Mouse (Mus musculus) adrenal gland (tissue): ENCODE measurements around the gene Zfp277.

Experiments
- intact Hi-C: fragments of 180-260 bp; cut with DNase I; formaldehyde crosslinking; loops from one replicate; pipeline ENCODE4 v1.15.1; 2025

The Zfp277 gene

DNA sequence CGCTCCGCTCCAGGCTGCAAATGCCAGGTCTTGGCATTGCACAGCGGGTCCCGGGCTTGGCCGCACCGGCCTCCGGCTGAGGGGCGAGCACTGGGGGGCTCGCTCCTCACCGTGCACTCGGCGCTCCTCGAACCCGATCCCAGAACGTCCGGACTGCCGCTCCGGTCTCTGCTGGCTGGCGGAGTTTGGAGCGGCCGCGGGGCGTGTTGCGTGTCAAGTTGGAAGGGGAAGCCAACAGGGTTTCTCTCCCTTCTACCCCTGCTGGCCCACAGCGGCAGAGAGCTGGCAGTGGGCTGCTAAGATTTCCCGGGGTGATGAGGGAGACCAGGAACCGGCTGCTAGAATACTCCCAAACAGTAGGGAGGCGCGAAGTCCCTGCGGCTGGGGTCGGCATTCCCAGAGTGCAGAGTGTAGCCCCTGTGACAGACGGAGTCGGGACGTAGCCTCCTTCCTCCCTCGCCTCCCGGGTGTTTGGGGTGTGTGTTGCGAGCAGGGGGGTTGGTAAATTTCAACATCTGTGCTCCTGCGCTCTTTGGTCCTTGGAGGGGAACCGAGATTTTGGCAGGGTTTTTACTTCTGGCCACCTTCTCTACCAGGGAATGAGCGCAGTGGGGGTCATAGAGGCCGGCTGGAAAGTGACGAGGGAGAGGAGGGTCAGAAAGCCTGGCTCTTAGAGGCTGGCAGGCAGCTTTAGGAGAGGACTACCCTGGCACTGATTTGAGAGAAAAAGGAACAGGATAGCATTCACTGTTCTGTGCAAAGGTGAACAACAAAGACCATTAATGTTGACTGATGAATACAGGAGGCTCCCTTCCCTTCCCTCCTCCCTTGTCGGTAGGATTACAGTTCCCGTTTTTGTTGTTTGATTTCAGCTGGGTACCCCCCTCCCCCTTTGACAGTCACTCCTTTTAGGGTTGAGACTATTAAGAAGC, 1.0 kb upstream of the Zfp277 start:
- intact Hi-C loops, result loop anchor here (5.0 to 10.0 kb wide), 2 partner anchors 128 to 226 kb away; no protein-coding TSS in a partner anchor

DNA sequence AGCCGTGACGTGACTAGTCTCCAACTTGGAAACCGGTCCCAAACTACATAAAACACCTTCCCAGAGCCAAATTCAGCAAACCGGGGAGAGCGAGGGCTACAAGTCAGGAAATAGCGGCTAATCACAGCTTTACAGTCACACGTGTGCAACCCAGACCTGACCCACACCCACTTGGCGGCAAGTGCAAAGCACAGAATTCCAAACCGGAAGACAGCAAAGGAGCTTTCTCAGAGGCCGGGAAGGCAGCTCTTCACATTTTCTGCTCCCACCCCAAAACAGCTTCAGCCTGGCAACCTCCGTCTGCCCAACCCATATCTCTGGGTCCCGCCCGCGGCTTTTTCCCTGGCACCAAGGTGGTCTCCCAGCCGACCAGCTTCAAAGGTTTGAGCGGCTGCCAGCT, 496 bp downstream of the Zfp277 start:
- intact Hi-C loops, result loop anchor here (5.0 to 10.0 kb wide), 2 partner anchors 130 to 227 kb away; no protein-coding TSS in a partner anchor

DNA sequence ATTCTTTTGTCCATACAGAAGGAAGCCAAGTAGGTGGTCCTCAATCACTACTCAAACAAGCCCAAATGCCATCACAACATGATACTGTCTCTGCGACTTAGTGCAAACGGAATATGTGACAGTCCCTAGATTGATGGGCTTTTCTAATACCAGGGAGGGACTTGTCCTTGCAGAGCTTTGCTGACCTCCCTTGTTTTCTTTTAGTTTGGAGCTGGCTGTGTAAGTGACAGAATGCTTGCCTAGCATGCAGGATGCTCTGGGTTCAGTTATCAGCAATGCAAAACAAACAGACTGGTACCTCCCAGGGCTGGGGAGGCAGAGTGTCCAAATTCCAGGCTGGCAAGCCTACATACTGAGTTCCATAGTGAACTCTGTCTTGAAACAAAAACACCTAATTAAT, 7.7 kb downstream of the Zfp277 start:
- intact Hi-C loops, result no loop called here

DNA sequence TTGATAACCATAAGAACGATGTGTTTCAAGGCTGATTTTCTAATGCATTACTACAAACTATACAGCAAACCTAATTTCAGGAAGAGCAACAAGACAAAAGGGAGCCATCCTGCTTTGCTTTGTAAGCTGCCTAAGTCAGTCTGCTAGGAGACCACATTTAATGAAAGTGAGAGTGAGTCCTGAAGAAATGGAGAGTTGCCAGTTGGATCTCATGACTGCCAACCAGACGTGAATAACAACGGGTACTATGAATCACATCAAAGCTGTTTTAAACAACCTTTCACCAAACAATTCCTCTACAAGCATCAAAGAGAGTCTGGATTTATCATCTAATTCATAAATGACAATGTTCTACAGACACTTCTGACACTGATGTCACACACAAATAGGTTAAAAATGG, 11.6 kb downstream of the Zfp277 start:
- intact Hi-C loops, result no loop called here

DNA sequence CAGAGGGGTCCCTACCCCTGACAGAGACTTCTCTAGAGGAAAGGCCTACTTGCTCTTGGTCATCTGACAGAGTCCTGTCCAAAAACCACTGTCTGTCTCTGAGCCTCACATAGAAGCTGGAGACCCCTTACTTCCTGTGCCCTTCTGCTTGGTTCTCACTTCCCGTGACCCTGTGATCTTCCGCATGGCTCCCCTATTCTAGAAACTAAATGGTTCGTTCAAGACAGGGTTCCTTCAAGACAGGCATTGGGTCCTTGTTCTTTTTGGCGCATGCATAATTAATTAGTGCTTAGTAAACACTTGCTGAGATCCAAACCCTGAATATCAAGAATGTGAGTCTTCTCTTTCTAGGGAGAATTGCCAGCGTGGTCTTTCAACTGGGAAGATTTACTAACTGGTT, 14.6 kb downstream of the Zfp277 start:
- intact Hi-C loops, result no loop called here

DNA sequence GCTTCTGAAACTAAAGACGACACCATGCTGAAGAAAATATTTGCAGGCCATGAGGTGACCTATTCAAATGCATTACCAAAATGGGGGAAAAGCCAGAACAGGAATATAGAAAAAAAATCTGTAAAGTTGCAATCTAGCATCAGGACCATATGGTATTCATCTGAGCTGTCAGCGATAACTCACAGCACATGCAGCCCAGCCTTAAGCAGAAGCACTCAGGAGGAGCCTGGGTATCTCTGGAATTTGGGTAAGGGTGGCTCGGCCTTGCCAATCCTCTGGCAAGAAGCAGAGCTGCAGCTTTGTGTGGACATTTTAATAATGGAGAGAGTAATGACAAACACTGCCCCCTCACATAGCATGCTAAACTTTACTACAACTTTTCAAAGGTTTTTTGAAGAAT, 15.7 kb downstream of the Zfp277 start:
- intact Hi-C loops, result no loop called here

DNA sequence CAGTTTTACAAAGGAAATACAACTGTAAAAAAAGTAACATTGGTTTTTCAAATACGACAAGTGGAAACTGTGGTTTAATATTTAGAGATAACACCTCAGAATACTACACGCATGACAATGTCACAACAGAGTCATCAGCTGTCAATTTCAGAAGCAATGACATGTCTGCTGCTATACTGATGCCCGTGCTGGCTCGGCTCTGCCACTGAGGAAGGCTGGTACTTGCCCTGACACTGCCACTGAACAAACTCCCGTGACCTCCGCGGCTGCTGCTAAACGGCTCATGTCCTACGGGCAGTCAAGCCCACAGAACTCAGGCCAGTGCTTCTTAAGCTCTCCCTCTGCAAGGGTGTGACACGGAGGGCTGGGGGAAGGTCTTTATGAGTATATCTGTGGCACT, 18.1 kb downstream of the Zfp277 start:
- intact Hi-C loops, result no loop called here

DNA sequence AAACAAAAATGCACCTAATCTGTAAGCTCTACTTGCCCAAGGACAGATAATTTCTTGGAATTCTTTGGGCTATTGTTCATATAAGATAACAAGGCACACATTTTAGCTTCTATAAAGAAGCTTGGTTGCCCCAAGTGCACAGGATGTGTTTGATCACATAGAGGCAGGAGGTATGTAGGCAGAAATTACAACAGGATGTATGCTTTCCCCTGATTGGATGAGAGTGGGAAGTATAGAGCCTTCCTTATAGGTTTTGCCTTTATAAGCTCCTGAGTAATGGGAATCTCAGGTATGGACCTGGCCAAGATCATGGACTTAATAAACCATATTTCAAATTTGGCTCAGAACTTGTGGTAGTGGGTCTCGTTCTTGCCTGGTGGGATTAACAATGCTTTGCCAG, 20.7 kb downstream of the Zfp277 start:
- intact Hi-C loops, result no loop called here

DNA sequence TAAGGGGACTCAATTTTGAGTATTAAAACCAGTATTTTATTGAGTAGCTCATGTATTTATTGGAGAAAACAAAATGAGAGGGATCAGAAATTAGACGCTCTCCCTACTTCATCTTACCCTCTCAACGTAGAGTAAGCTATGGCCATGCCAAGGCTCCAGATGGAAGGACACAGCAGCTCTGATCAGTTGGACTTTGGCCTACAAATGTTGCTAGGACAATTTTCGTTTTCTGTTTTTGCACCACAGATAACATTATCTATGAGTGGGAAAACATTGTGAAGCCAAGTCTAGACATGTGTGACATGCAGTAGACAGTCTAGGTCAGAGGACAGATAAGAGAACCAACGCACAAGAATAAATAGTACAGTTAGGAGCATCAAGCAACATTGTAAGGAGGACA, 28.4 kb downstream of the Zfp277 start:
- intact Hi-C loops, result no loop called here

DNA sequence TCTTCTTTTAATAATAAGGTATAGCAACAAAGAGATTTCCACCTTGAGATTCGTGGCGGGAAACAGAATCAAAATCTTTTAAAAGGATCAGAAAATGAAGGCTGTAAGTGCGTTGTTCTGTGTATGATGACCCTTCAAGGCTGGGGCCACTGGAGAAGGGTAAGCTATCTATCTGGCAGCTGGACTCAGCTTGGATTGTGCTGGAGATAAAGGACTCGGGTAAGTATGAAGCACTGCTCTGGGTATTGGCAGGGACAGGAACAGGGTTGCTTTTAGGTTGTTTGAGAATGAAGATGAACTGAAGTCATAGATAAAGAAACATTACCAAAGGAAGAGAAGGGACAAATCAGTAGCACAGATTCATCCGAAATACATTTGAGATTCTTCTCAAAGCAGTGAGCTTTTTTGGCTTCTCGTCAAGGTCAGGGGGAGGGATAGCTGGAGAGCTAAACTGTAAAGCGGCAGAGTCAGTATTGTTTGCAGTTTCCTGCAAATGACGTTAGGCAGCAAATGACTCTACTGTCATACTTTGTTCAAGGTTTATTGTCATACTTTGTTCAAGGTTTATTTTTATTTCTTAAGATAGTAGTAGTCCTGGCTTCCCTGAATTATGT, 30.3 kb downstream of the Zfp277 start:
- intact Hi-C loops, result no loop called here

DNA sequence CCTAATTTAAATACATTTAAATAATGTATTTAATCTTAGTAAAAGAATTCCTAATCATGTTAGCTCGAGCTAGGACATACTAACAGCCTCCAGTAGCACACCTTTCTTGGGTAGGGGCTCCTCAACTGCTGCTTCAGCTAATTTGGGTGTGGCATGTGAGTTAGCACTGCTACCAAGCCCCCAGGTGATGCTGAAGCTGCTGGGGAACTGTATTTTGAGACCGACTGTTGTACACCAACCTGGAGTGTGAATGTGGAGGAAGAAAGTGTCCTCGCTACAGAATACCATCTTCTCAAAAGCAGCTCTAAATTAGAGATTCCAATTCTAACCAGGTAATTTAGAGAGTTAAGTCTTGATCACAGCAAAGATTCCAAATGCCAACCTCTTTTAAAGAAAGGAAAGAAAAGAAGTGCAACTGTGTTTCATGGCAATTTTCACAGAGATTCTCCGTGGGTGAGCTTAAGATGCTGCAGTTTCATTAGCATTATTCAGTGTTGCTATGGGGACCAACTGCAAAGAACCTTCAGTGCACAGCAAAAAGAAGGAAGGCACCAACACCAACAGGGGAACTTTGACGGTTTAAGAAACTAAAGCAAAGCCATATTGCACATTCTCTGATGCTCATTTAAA, 30.9 kb downstream of the Zfp277 start:
- intact Hi-C loops, result no loop called here

DNA sequence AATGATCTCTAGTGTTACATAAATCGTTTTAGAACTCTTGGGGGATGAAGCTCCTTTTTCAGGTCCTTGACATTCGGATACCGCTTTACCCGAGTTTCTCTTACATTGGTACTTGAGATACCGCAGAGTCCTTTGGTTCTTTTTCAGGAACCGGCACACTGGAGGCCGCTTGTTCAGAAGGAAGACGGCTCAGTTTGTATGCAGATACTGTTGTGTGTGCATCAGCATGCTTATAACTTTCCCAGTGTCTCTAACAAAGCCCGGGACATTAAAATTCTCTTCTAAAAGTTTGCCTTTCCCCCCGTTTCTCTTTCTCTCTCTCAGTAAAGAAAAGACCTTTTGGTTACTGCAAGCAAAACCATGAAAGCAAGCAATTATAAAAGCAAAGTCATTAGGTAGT, 45.9 kb downstream of the Zfp277 start:
- intact Hi-C loops, result no loop called here

DNA sequence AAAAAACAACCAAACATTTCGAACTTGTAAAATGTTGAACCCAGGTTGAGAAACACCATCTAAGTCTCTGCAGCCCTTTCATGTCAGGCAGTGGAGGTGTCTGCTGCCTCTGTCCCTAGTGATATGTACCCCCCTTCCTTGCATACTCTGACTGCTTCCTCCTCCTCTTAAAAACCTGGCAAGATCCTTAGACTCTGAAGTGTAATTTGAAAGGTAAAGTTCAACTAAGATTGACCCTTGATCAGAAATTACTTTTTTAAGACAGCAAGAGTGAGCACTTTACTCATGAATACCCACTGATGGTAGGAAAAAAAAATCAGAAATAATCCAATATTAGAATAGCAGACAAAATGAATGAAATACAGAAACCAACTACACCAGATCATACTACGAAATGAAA, 46.3 kb downstream of the Zfp277 start:
- intact Hi-C loops, result no loop called here

DNA sequence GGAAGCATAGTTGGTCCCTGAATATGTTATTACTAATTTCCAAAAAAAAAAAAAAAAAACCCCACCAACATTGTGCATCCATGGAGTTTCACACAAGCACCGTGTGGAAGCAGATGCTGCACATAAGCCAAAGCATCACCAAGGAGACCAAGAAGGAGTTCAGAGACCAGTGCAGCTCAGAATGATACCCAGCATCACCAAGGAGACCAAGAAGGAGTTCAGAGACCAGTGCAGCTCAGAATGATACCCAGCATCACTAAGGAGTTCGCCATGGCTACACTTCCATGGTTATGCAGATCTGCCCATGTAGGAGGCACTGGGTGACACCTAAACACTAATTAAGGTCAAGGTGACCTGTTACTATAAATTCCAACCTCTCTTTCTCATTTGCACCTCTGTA, 46.8 kb downstream of the Zfp277 start:
- intact Hi-C loops, result no loop called here

DNA sequence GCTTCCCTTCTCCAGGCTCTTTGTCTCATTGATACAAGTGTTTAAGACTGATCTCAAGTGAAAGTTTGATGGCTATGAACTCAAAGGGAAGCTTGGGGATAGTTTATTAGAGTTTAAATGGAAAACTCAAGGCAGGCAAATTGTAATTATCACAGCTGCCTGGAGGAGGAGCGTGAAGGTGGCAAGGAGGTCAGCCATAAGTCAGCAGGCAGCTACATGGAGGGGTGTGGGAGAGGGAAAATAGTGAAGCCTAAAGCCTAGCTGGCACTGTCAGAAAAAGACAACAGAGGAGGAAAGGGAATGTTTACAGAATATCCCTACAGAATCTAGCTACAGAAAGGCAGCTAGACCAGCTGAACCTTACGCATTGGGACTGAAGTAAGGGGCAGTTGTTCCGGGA, 52.8 kb downstream of the Zfp277 start:
- intact Hi-C loops, result no loop called here

DNA sequence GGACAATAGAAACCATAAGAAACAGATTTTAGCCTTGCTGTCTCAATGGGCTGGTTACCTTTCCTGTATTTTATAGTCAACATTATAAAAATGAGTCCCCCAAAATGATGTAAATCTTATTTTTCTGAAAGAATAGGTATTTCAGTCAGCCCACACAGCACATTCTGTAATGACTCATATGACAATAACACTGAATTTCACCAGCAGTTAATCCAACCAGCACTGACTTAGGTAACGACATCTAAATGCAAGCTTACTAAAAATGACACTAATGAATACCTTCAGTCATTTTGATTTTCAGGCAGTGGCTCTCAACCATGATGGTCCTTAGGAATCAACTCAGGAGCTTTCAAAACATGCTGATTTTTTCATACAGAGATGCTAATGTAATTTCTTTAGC, 54.4 kb downstream of the Zfp277 start:
- intact Hi-C loops, result no loop called here

DNA sequence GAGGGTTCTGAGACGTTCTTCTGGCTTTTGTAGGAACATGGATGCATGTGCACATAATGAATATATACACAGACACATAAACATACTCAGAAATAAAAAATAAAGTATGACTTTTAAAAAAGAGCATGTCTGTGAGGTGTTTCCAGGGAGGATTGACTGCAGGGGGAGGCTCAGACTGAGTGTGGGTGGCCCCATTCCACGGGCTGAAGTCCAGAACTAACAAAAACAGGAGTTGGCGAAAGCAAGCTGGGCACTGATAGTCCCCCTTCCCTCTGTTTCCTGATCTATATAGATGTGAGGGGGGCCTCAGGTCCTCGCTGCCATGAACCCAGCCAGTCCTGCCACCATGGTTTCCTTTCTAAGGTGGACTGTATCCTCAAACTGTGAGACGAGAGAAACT, 57.9 kb downstream of the Zfp277 start:
- intact Hi-C loops, result no loop called here

DNA sequence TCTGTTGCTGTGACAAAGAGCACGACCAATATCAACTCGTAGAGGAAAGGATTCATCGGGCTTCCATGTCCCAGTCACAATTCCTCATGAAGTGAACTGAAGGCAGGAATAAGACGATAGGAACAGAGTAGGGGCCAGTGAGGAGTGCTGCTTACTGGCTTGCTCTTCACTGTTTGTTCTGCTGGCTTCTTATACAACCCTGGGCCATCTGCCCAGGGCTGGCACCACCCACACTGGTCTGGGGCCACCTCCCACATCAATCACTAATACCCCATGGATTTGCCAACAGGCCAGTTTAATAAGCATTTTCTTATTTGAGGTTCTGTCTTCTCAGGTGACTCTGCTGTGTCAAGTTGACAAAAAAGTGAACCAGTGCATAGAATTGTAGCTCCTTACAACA, 60.4 kb downstream of the Zfp277 start:
- intact Hi-C loops, result no loop called here

DNA sequence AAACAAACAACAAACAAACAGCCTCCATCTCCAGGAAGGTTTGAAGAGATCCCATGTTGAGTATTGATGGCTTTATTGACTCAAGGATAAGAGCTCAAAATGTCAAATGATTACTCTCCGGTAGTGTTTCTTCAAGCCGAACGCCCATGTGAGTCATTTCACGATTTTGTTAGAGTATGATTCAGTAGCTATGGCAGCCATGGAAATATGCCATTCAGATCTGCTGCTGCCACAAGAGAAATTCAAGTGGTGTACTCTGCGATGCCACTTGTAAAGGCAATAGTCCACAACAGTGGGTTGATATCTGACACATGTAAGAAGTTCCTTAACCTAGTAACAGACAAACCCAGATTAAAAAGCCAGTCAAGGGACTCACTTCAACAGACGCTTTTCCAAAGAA, 62.0 kb downstream of the Zfp277 start:
- intact Hi-C loops, result no loop called here

DNA sequence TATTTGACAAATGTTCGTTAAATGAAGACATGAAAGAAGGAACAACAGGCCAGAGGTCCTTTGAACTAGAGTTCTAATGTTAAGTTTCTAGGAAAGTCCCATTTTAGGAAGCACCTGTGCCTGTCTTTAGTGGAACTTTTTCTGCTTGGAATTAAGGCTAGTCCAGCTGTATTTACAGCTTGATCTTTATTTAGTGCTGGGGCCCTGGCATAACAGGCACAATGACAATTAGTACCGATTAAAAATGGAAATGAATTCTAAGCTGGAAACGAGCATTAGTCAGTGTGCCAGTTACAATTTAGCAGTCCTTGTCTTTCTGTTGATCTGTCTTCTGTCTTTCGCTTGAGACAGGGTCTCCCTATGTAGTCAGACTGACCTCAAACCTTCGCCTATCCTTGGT, 63.2 kb downstream of the Zfp277 start:
- intact Hi-C loops, result no loop called here

DNA sequence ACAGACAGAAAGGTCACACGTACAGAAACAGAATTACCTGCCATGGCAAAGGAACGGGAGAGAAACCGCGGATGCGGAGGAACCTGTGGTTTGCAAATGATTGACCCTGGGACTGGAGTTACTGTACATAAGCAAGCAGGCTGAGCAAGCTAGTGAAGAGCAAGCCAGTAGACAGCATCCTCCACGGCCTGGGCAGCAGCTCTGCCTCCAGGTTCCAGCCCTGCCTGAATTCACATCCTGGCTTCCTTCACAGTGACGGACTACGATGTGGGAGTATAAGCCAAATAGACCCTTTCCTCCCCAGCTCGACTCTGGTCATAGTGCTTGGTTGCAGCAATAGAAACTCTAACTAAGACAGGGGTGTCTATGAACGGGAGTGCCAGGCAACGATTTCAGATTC, 63.9 kb downstream of the Zfp277 start:
- intact Hi-C loops, result no loop called here

DNA sequence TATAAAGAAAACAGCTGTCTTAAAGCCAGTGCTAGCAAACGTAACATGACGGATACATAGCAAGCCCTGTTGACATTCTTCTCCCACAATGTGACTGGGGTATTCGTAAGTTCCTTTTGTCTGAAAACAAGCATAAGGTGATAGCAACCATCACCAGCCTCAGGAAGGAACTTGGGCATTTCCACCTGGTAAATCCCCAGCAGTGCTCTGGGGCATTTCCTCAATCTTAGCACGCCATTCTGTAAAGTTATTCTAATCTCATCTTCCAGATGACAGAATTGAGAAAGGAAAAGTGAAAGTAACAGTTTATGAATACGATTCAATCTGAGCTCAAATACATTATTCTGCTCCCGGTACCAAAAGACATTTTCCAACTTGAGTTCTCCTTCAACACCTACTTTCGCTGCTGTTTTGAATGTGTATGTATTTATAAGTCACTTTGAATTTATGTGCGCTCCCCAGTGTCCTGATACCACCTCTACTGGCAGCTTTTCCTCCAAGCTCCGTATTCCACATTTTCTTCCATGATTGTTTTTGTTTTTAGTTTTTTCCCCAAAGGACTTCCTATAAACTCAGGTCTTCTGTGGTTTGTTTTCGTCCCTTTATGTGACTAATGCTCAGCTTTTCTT, 64.4 kb downstream of the Zfp277 start:
- intact Hi-C loops, result no loop called here
